Mouse (Mus musculus) lung, embryonic 15.5 days (tissue): ENCODE results near the gene Slc12a4. TPM values are rescaled to one million over a fixed set of nuclear protein-coding genes. Genes with fewer than 3 reads are reported as not detected.
A peak's percentile ranks its signal among the peaks of the same experiment; 100 is the strongest.

Experiments used
- ATAC-seq: fragments of 200-750 bp; cut with Nextera tagmentation; 2 replicates; pipeline ENCODE4 v1.8.0; 2017; ENCODE audit warnings: moderate number of reproducible peaks, borderline replicate concordance; ENCODE audit not compliant: low FRiP score, low TSS enrichment; ENCODE audit errors: extremely low read depth
- H3K27ac ChIP-seq: fragments of 300-500 bp; sonication (generic); 2 replicates; pipeline ENCODE4 v1.5.1; 2015; ENCODE audit warnings: moderate library complexity, mild to moderate bottlenecking, inconsistent platforms
- H3K27me3 ChIP-seq: fragments of 300-500 bp; sonication (generic); 2 replicates; pipeline ENCODE4 v1.6.1; 2015; ENCODE audit warnings: inconsistent platforms
- H3K36me3 ChIP-seq: fragments of 300-500 bp; sonication (generic); 2 replicates; pipeline ENCODE4 v1.6.1; 2015; ENCODE audit warnings: inconsistent platforms
- H3K4me1 ChIP-seq: fragments of 300-500 bp; sonication (generic); 2 replicates; pipeline ENCODE4 v1.6.1; 2015; ENCODE audit warnings: inconsistent platforms
- H3K4me2 ChIP-seq: fragments of 300-500 bp; sonication (generic); 2 replicates; pipeline ENCODE4 v1.6.1; 2015; ENCODE audit warnings: inconsistent platforms, mild to moderate bottlenecking, moderate library complexity
- H3K4me3 ChIP-seq: fragments of 300-500 bp; sonication (generic); 2 replicates; pipeline ENCODE4 v1.5.1; 2015; ENCODE audit warnings: mild to moderate bottlenecking, inconsistent platforms
- H3K9ac ChIP-seq: fragments of 300-500 bp; sonication (generic); 2 replicates; pipeline ENCODE4 v1.6.1; 2015; ENCODE audit warnings: inconsistent platforms
- H3K9me3 ChIP-seq: fragments of 300-500 bp; sonication (generic); 2 replicates; pipeline ENCODE4 v1.6.1; 2016; ENCODE audit warnings: inconsistent platforms
- WGBS: fragments of 180-500 bp; shearing (Covaris S2); methylation state at CpG from one replicate; pipeline ENCODE4 v1.1.7; 2015; 5-methylcytosine and 5-hydroxymethylcytosine counted together
- microRNA-seq: library from miRNA; unstranded; fragments of <30 nt; microRNA quantifications from one replicate; pipeline ENCODE4, GENCODE M21; 2016
- polyA plus RNA-seq: library from polyadenylated mRNA; unstranded; fragments of >200 nt; fragmentation: Nextera tagmentation; extraction: Ambion mirVana; gene quantifications from 2 replicates; pipeline ENCODE4 v1.2.1, GENCODE M21; 2015

Gene Slc12a4
- polyA plus RNA-seq, 1 experiment from 2014 or later, result 37.7 TPM

- Histone ChIP-seq H3K36me3 (peaks cover 14% of the 10 kb centered on the region; the same call in 1 of the 2 replicates), H3K4me3 (no peak overlapping the region), H3K9me3 (no peaks in the 10 kb centered on the region), H3K9ac (no peak overlapping the region), H3K27me3 (no peaks in the 10 kb centered on the region), H3K4me1 (no peaks in the 10 kb centered on the region), H3K27ac (no peak overlapping the region), H3K4me2 (no peak overlapping the region)
- 84% methylated on average over 3 of the region's 3 CpGs for WGBS
- no peak for ATAC-seq
Observed at GRCm38 (mm10) chr8:105919390-105919789, 46.5 kb downstream of the Slc12a4 start.

- Histone ChIP-seq H3K4me2 (peak overlapping the region; percentile 60), H3K4me3 (peak overlapping the region; percentile 80), H3K9me3 (no peaks in the 10 kb centered on the region), H3K27ac (peak overlapping the region; percentile 89), H3K27me3 (no peaks in the 10 kb centered on the region), H3K9ac (peak overlapping the region; percentile 99), H3K4me1 (peaks cover 13% of the 10 kb centered on the region), H3K36me3 (no peaks in the 10 kb centered on the region)
- WGBS, result 26% methylated on average over 16 of the region's 16 CpGs
- no peak for ATAC-seq
Observed at GRCm38 (mm10) chr8:105900941-105901616, 64.8 kb downstream of the Slc12a4 start.

GRCm38 (mm10) chr8:105900180-105900940 is 65.5 kb downstream of the Slc12a4 start, which contains the start of gene Pskh1:
Gene Pskh1, plus strand, starts transcription at chr8:105900441.
- Histone ChIP-seq H3K4me3 (peak within 1 kb of the TSS; percentile 80), H3K9ac (peak within 1 kb of the TSS; percentile 99), H3K9me3 (no peaks in the 10 kb centered on the region), H3K4me1 (peaks cover 13% of the 10 kb centered on the region), H3K27ac (peak within 1 kb of the TSS; percentile 89), H3K36me3 (no peaks in the 10 kb centered on the region), H3K4me2 (peak within 1 kb of the TSS; percentile 60), H3K27me3 (no peaks in the 10 kb centered on the region)
- peak; percentile 95 for ATAC-seq
- WGBS, result under 1% methylated on average over 59 of the region's 68 CpGs

GRCm38 (mm10) chr8:105897801-105898480 is 68.0 kb downstream of the Slc12a4 start:
- H3K36me3 ChIP-seq, result peaks cover 5% of the 10 kb centered on the region; the same call in 1 of the 2 replicates
- H3K4me1 ChIP-seq, result peaks cover 17% of the 10 kb centered on the region
- H3K9me3 ChIP-seq, result no peaks in the 10 kb centered on the region
- no peak overlapping the region for H3K4me3 ChIP-seq
- no peaks in the 10 kb centered on the region for H3K27me3 ChIP-seq
- WGBS, result 76% methylated on average over 9 of the region's 9 CpGs
- H3K4me2 ChIP-seq, result no peak overlapping the region
- no peak for ATAC-seq
- H3K27ac ChIP-seq, result no peak overlapping the region
- no peak overlapping the region for H3K9ac ChIP-seq

Small RNA genes within 50 kb of the gene (microRNA-seq; reads per million reads assigned to microRNA genes)
- gene Mir7074, result not detected

Other genes with a start within 250 kb of the Slc12a4 start
- gene Gfod2, start 207.4 kb downstream of the Slc12a4 start, polyA plus RNA-seq, result 22.5 and 23.5 TPM in 2 replicates
- gene Ranbp10, start 138.7 kb downstream of the Slc12a4 start, polyA plus RNA-seq, result 9.9 and 12.0 TPM in 2 replicates
- 1.3 and 1.5 TPM in 2 replicates for gene Tsnaxip1, start 138.4 kb downstream of the Slc12a4 start, polyA plus RNA-seq
- gene Cenpt, start 112.8 kb downstream of the Slc12a4 start, polyA plus RNA-seq, result 45.2 and 45.4 TPM in 2 replicates
- gene Thap11, start 111.0 kb downstream of the Slc12a4 start, polyA plus RNA-seq, result 67.9 and 68.2 TPM in 2 replicates
- gene Nutf2, start 105.5 kb downstream of the Slc12a4 start, polyA plus RNA-seq, result 231 and 277 TPM in 2 replicates
- 46.5 and 50.6 TPM in 2 replicates for gene Edc4, start 85.2 kb downstream of the Slc12a4 start, polyA plus RNA-seq
- gene Nrn1l, start 72.5 kb downstream of the Slc12a4 start, polyA plus RNA-seq, result 0.77 and 0.93 TPM in 2 replicates
- 32.0 and 33.0 TPM in 2 replicates for gene Pskh1, start 65.7 kb downstream of the Slc12a4 start, polyA plus RNA-seq
- gene Ctrl, start 32.2 kb downstream of the Slc12a4 start, polyA plus RNA-seq, result 0.86 and 1.0 TPM in 2 replicates
- gene Psmb10, start 27.7 kb downstream of the Slc12a4 start, polyA plus RNA-seq, result 43.9 and 51.7 TPM in 2 replicates
- gene Lcat, start 22.7 kb downstream of the Slc12a4 start, polyA plus RNA-seq, result 1.2 and 1.9 TPM in 2 replicates
- gene Dpep3, start 13.3 kb upstream of the Slc12a4 start, polyA plus RNA-seq, result not detected in 2 replicates
- gene Dus2, start 25.2 kb upstream of the Slc12a4 start, polyA plus RNA-seq, result 19.9 and 20.9 TPM in 2 replicates
- 0.24 TPM in 1 of 2 replicates, not detected in the other for gene Dpep2nb, start 39.9 kb upstream of the Slc12a4 start, polyA plus RNA-seq
- gene Ddx28, start 45.8 kb upstream of the Slc12a4 start, polyA plus RNA-seq, result 16.6 and 17.3 TPM in 2 replicates
- gene Nfatc3, start 92.7 kb upstream of the Slc12a4 start, polyA plus RNA-seq, result 6.6 and 8.2 TPM in 2 replicates
- gene Esrp2, start 170.9 kb upstream of the Slc12a4 start, polyA plus RNA-seq, result 43.6 and 44.1 TPM in 2 replicates
- gene Pla2g15, start 184.3 kb upstream of the Slc12a4 start, polyA plus RNA-seq, result 12.7 and 13.7 TPM in 2 replicates
- 50.8 and 57.6 TPM in 2 replicates for gene Slc7a6, start 202.8 kb upstream of the Slc12a4 start, polyA plus RNA-seq
- 33.4 and 36.0 TPM in 2 replicates for gene Slc7a6os, start 244.8 kb upstream of the Slc12a4 start, polyA plus RNA-seq
- gene Prmt7, start 244.8 kb upstream of the Slc12a4 start, polyA plus RNA-seq, result 46.3 and 46.5 TPM in 2 replicates